Mouse (Mus musculus) v-Abl transformed pro-B cells (cell line): ENCODE measurements around the gene Ythdf1.

Source experiments
- in situ Hi-C, 2 experiments: fragments of 400-800 bp; cut with MboI; formaldehyde crosslinking; loops; one replicate each; pipeline ENCODE4 v1.15.1; 2025; ENCODE audit not compliant: unreplicated experiment in 2 of 2

Gene Ythdf1

GRCm38 (mm10) chr2:180919913-180920809 lies 588 bp downstream of the Ythdf1 start:
- in situ Hi-C loops: no loop called here

- in situ Hi-C loops: no loop called here
These were observed 4.8 kb downstream of the Ythdf1 start for GRCm38 (mm10) chr2:180915886-180916433.

- in situ Hi-C loops: no loop called here
These were observed 9.8 kb downstream of the Ythdf1 start for GRCm38 (mm10) chr2:180910928-180911327.

GRCm38 (mm10) chr2:180905556-180906221 lies 15.1 kb downstream of the Ythdf1 start:
- in situ Hi-C loops: no loop called here

- in situ Hi-C loops: no loop called here
These were observed 16.1 kb downstream of the Ythdf1 start for GRCm38 (mm10) chr2:180904435-180905208.

- in situ Hi-C loops: no loop called here
These were observed 18.7 kb downstream of the Ythdf1 start for GRCm38 (mm10) chr2:180902086-180902485.

- in situ Hi-C loops: no loop called here
These were observed 22.9 kb downstream of the Ythdf1 start for GRCm38 (mm10) chr2:180897857-180898256.

GRCm38 (mm10) chr2:180896819-180897625 lies 23.7 kb downstream of the Ythdf1 start:
- in situ Hi-C loops: no loop called here

GRCm38 (mm10) chr2:180895837-180896525 lies 24.8 kb downstream of the Ythdf1 start:
- in situ Hi-C loops: no loop called here

- in situ Hi-C loops: no loop called here
These were observed 25.4 kb downstream of the Ythdf1 start for GRCm38 (mm10) chr2:180895321-180895720.

- in situ Hi-C loops: no loop called here
These were observed 26.0 kb downstream of the Ythdf1 start for GRCm38 (mm10) chr2:180894734-180895133.

GRCm38 (mm10) chr2:180894029-180894623 lies 26.6 kb downstream of the Ythdf1 start:
- in situ Hi-C loops: no loop called here

GRCm38 (mm10) chr2:180893537-180894028 lies 27.2 kb downstream of the Ythdf1 start:
- in situ Hi-C loops: no loop called here

GRCm38 (mm10) chr2:180892841-180893521 lies 27.8 kb downstream of the Ythdf1 start:
- in situ Hi-C loops: no loop called here

GRCm38 (mm10) chr2:180891835-180892323 lies 28.9 kb downstream of the Ythdf1 start:
- in situ Hi-C loops: no loop called here

- in situ Hi-C loops: no loop called here
These were observed 29.5 kb downstream of the Ythdf1 start for GRCm38 (mm10) chr2:180891075-180891834.

GRCm38 (mm10) chr2:180890422-180891074 lies 30.2 kb downstream of the Ythdf1 start:
- in situ Hi-C loops: no loop called here
